Mouse (Mus musculus): ENCODE measurements around the gene Agap1. TPM values are rescaled to one million over a fixed set of nuclear protein-coding genes. Genes with fewer than 3 reads are reported as not detected.

Agap1 gene
- total RNA-seq, 2 experiments from 2014 or later: 49.5 to 59.1 TPM

DNA sequence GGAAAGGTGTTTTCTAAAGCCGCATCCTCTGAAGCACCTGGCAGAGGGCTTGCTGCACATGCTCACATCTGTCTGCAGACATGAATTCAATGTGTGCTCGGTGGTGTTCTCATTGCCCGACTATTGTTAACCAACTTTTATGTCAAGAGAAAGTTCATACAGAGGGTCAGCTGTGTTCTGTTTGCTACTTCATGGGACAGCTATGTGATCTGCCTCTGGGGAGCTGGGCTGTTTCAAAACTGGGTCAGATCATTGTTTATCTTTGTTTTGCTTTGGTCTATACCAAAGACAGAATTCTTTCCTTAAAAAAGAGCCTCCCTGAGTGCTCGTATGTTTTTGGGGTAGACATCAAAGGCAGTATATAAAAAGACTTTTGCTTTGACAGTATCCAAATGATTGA, 89.5 kb downstream of the Agap1 start:
- DNase-seq: no peak

DNA sequence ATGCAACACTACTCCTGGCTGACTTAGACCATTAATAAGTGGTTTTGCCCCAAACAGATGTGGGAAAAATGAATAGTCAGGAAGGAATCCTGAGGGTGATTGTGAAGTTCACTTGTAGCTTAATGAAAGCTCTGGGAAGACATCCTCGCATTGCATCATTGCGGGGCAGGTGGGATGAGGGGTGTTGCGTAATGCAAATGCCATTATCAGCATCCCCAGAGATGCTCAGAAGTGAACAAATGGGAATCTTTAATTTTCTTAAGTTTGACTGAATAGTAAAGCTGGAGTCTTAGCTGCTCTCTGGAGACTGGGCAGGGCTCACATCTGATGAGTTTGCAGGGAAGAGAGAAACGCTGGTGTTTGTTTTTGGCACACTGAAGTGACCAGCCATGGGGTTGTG, 90.5 kb downstream of the Agap1 start:
- no peak for DNase-seq

DNA sequence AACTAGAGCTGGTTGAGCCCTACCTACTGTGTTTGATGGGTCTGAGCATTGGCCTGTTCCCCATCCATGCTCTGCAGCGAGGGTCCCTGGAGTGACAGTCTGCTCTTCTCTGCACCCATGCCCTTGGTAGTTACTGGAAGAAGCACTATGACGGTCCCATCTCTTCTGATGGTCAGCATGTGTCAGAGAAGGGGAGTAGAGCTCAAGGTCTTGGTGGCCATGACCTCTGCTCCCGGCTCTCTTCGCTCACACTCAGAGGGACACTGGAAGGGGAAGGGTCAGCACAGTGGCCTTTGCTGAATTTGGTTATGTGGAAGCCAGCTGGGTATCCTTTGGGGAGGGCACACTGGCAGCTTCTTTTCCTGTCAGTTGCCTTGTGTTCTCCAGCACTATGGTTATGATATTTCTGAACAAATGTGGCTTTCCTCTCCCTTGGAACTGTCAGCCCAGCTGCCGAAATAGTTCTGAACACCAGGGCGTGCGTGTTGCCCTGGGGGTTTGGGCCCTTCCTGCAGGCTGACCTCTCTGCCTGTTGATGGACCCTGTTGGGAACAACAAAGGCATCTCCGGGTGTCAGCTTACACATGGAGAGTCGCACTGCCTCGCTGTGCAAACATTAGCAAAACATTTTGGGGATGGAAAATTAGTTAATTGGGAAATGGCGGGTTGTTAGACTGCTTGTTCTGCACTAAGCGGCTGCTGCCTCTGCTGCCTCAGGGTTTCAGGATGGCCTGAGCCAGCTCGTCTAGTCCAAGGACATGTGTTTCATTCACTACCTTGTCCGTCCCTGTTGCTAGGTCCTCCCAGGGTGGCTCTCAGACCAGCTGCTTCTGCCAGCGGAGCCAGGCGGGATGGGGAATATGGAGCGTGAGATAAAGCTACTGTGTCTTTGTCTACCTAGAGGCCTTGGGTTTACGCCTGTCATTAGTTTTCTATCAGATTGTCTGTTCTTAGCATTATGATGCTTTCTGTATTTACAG, 93.2 kb downstream of the Agap1 start:
- no peak for DNase-seq

DNA sequence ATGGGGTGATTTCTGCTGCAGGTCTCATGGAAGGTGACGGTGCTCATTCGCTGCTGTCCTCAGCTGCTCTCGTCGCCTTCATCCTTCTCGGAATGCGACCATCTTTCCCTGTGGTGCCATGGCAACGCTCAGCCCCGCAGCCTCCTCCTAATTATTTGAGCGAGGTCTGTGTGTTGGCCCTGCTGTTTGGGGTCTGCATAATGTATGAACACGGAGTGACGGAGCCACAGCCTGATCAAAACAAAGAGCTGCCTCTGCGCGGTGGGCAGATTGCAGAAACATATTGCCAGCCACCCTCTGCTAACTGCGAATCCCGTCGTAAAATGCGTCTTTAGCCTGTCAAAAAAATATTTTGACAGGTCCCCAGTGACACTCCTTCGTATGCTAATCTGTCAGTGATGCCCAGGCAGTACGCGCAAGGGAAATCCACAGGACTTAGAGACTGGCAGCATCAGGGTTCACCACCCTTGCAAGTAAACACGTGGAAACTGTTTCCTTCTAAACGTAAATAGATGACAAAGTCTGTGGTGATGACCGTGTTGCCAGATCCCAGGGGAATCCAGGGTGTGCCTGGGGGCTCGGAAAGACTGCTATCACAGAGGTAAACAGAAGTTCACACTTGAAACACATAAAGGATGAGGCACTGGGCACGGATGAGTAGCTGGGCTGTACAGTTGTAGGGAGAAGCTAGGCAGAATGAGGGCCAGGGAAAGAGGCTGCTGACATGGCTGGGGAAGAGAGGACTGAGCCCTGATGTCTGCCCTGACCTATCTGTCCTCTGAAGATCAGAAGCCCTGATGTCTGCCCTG, 95.7 kb downstream of the Agap1 start:
- DNase-seq: no peak

DNA sequence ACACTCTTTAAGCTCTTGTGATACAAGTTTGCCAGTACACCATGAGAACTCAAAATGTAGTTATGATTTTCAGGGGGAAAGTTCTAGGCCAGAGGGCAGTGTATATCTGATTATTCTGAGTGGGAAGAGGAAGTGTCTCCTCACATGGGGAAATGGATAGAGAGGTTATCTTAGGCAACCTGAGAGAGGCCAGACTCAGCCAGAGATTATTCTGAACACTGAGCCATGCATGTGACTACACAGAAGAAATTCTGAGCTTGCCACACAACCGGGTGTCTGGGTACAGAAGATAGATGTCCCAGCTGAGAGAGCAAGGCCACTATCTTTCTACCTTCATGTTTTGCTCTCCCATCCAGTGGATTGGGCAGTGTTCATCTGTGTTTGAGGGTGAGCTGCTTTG, 97.9 kb downstream of the Agap1 start:
- DNase-seq: no peak

DNA sequence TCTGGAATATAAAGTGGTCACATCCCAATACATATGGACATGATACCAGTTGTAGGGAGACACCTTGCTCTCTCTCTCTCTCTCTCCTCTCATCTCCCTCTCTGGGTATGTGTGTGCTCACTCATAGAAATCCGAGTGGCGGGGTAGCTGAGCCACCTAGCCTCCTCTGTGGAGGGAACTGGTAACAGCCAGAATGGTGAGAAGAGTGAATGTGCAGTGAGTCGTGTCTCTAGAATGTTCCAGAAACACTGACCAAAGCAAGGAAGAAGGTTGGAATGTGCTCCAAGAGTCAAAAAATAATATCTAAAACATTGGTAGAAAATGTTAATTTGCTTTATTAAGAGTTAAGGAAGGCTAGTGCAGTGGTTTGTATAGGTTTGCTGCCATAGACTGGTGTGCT, 99.2 kb downstream of the Agap1 start:
- no peak for DNase-seq

DNA sequence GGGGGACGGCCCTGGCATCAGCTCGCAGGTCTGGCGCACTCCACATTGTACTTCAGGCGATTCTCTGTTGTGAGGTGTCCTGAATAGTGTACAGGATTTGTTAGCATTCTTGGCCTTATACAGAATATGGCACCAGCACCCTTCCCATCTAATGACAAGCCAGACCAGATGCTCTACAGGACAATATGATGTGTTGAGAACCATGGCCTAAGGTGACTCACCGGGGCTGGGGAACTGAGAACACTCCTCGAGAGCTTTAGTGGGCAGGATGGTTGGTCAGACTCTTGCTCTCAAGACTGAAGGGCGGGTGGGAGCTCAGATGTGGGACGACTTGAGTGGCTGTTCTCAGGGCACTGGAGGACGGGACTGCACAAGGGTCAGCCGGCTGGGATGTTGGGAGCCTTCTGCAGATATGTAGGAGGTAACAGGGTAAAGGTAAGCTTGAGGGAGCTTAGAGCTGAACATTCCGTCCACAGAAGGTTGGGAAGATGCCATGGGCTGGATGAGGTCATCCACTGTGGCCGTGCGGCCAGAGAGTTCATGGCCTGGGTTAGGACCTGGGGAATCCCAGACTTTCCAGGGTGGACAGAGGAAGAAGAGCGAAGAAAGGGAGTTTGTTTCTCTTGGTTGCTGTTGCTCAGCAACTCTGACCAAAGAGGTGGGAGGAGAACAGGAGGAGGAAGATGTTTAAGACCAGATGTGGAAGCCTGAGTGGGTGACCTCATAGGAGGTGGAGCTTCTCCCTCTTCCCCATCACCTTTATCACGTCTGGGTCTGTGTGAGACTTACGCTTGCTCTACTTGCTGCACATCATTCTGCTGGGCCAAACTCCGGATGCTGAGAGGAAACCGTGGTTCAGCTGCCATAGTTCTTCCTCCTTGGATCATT, 100.6 kb downstream of the Agap1 start:
- no peak for DNase-seq

DNA sequence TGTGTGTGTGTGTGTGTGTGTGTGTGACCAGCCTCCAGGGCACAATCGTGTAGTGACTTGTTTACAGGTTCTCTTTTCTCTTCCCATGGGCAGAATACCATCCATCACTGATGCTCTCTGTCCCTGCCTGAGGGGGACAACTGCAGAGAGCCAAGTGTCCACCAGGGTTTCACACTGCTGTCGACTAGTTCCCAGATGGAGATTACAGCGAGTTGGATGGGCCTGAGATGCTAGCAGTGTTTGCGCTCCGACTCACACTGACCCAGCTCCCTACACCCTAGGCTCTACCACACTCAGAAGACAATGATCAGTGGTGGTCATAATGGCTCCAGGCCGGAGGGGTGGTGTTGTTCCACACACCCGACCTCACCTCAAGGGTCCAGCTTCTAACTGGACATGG, 101.4 kb downstream of the Agap1 start:
- no peak for DNase-seq

DNA sequence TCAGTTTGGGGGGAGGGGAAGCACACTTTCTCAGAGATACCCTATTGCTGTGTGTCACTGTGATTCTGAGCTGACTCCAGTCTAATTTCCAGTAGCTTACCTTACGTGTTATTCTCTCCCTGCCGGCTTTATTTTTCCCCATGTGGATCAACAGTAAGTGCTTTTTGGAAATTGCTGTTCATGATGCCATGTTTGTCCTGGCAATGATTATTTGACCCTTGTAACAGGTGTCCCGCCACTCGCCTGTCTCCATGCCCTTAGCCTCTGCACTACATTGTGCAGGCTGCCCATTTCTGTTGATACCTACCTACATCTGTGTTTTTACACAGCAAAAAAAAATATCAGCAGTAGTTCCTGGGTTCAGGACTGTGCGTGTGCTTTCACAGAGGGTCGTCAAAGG, 102.8 kb downstream of the Agap1 start:
- no peak for DNase-seq

DNA sequence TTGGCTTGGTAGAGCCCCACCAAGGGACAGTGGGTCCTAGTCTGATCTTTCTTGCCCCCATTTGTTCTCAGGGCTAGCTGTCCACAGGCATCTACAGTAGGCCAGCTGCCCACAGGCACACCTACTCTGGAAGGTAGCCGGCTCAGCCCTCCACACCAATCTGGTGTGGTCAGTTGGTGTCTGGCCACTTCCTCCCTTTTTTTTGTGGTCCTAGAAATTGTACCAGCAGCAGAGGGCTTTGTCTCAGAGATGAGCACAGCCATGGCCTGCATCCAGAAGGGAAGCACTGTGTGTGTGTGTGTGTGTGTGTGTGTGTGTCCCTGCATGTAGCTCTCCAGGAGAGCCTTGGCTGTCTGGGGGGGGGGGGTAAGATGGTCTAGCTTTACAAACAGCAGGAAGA, 103.5 kb downstream of the Agap1 start:
- no peak for DNase-seq

DNA sequence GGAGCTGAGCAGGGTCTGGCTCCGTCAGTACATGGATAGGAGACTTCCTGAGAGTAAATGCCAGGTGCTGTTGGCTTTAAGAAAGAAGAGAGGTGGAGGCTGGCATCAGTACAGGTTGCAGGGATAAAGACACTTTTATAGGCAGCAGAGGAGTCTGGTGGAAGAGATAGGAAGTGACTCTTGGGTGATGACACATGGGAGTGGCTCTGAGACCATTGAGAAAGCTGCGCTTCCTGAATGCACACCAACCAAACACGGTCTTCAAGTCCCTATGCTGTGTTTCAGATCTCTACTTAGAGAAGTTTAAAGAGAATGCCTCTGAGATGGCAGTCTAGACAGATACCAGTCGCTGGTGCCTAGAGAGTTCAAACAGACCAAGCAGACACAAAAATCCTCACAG, 108.8 kb downstream of the Agap1 start:
- no peak for DNase-seq

DNA sequence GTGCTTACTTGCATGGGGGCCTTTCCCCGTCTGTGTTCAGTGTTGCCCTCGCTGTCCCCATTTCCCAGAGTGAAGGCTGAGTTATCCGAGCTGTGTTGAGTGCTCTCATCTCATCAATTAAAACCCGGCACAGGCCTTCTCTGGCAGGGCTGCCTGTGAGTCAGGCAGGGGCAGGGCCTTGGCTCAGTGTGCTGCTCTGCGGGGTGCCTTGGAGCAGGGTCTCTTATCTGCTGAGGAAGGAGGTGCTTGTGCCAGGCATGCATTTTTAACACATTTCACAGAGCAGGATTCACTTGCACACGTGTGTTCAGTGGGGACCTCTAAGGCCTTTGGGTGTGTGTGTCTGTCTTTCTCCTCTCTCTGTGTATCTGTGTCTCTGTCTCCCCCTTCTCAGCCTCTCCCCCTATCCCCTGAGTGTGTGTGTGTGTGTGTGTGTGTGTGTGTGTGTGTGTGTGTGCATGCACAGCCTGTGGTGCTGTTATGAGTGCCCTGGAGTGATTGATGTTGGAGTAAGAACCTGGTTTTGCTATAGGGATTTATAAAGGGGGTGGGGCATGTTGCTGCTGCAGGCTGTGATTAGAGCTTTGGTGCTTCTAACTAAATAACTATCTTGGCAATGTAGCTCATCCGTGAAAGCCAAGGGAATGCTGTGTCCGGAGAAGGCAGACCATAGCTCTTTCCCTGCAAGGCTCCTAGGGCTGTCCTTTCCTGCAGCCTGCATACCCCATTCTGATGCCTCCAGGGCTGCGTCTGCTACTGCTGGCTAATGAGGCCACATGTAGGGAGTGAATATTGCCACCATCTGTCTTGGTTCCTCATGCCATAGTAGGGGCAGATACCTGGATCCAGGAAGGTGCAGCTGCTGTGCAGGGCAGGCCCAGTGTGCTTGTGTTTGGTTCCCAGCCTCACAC, 112.2 kb downstream of the Agap1 start:
- DNase-seq: no peak

DNA sequence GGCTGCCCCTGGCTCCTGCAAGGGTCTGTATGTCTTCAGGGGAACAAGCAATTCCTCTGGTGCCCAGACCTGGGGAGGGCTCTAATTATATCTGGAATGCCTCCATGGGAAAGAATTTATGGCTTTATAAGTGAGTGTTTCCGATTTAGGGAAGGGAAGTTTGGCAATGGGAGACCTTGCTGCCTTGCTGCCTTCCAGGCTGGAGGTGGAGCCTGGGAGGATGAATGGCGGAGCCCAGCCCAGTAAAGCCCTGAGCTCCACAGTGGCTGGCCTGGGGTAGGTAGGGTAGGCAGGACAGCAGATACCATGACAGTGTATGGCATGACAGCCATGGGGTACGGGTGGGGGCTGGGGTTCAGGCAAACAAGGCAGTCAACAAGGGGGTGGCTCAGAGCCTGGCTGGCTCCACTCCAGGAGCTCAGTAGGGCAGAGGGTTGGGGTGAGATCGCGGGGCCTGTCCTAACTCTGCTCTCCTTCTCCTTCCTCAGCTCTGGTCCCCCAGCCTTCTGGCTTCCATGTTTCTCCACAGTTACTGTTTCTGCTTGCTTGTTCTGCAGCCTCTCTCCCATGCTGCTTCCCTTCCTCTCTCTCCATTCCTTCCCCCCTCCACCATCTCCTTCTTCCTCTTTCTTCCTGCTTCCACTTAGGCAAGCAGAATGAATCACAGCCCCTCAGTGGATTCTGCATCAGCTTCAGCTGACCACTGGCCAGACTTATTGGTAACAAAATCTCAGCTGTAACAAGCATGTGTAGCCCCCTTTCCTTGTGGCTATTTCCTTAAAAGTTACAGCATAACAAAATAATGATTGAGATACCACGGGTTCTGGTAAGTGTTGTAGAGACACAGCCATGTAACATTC, 114.2 kb downstream of the Agap1 start:
- no peak for DNase-seq

DNA sequence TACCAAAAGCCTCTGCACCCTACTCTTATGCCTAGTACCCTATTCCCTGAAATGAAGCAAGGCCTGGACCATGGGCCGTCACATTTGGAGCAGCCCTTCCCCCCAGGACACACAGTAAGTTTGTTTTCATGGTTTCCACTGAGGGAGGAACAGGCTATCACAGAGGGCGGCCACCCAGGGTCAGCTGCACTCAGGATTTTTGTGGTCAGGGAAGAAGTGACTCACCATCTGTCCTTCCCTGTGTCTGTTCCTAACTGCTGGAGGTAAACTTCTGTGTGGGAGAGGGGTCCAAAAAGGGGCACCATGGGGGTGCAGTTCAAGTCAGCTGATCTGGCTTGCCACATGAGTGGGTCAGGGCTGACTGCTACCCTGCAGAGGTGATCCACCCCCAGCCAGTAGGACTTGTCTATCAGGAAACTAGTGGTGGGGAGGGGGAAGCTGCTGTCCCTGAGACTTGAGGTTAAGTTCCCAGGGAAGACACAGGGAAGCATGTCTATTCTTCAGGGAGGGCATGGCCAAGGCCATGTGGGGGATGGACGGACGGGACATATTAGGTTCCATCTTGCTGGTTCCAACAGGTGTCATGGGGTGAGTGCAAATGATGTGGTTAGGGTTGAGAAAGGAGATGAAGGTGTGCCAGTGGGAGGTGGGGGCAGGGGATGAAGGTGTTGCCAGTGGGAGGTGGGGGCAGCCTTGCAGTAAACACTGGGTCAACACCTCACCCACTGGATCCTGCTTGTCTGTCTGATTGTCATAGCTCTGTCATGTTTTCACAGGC, 116.1 kb downstream of the Agap1 start:
- no peak for DNase-seq

DNA sequence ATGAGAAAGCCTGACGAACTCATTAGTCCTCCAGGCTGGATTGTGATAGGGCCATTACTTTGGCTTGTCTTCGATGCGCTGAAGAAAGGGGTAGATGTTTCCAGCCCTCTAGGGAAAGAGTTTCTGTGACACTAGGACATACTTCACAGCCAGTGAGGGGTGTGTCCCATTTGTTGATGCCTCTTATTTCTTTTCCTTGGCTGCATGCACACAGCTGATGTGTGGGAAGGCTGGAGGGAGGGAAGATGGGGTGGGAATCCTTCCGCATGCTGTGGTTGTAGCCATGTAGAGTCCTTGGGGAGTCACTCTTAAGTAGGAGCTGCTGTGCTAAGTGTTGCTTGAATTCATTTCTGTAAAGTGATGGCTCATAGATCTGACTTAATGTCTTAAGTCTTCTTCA, 118.9 kb downstream of the Agap1 start:
- DNase-seq: no peak

DNA sequence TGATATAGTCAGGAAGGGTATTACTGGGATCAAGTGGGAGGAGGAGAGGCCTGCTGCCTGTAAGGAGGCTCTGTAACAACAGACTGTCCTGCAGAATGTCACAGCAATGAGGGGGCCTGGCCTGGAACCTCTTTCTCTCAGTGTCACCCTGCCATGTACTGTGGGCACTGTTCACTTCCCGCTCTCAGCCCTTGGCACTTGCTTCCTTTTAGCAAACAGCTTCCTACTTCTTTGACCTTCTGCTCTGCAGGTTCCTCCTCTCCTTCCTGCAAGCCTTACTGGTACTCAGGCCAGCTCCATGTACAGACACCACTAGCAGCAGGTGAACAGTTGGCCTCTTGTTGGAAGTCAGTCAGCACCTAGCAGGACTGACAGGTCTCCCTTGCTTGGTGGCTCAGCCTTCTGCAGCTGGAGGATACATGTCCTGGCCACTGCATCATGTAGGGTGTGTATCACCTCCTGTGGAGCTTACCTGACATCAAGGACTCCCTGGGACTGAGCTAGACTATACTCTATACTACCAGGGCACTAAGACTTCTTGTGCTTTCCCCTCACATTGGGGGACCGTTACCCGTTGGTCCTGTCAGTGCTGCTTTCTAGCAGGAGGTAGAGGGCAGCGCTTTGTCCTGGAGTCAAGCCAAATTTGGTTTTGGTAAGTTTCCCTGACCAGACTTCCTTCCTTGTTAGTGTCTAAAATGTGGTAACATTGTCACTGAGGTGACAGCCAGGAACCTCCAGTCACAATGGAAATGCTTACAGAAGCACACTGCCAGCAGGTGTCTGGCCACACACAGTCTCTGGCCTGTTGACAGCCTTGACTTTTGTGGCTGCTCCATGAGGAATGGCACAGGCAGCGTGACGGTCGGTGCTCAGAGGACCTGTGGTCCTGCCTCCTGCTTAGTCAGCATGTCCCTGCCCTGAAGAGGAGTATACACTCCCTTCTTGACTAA, 120.6 kb downstream of the Agap1 start:
- DNase-seq: no peak

DNA sequence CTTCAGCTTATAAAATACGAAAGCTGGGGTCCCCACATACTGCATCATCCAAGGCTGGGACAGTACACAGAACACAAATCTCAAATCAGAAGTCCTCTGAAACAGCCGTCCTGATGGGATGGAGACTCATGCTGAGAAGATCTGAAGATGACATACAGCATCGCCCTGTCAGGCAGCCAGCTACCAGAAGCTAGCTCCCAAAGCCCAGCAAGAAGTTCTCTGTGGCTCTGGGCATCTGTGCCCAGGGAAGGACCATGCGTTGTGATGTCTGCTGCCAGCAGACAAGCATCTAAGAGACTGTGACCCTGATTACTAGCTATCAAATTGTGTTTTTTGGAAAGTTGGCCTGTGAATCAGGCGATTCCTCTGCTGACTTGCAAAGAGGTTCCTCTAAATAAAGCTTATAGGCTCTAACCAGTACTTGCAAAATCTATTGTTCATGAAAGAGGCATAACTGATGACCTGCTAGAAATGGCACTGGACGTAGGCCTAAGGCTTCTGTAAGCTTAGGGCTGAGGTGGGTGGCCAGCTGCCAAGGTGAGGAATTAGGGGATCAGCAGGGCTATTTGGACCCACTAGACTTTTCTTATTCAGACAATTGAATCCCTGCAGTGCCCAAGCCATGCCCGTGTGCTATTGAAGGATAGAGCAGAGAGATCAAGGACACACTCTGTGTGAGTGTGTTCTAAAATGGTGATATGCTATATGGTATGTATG, 121.7 kb downstream of the Agap1 start:
- DNase-seq: no peak

DNA sequence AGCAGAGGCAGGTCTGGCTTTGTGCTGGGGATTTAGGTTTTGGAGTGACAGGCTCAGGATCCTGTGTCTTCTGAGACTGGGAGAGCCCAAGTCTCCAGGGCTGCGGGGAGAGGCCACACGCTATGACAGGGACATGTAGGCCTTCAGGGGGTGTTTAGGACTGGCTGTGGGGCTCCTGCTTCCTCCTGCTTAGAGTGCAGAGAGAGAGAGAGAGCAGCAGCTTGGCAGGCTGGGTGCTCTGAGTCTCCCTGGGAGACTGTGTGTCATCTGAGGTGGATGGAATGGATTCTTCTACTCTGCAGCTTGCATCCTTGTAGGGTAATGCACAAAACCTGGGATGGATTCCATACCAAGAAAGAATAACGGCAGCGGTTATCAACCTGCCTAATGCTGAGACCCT, 122.4 kb downstream of the Agap1 start:
- DNase-seq: peak; percentile 37

Data from gastrocnemius, postnatal 10 days (tissue).